Mouse (Mus musculus) midbrain, embryonic 11.5 days (tissue): Measurements from ENCODE around the gene Parva. TPM values are rescaled to one million over a fixed set of nuclear protein-coding genes. Genes with fewer than 3 reads are reported as not detected.

Experiments
- polyA plus RNA-seq: library from polyadenylated mRNA; unstranded; fragments of >200 nt; fragmentation: Nextera tagmentation; extraction: Ambion mirVana; gene quantifications from 2 replicates; pipeline ENCODE4 v1.2.1, GENCODE M21; 2014

Parva gene
- polyA plus RNA-seq, 1 experiment from 2014 or later: 50.2 TPM

Other genes with a start within 250 kb of the Parva start
- 1.2 and 1.5 TPM in 2 replicates for gene Mical2, start 201.6 kb upstream of the Parva start, polyA plus RNA-seq